Mouse (Mus musculus) layer of hippocampus, adult 9-11 months (tissue): ENCODE results near the gene Hnrnpdl.

Source experiments
- DNase-seq: peaks from one replicate; pipeline ENCODE4 v3.0.0; 2022

The Hnrnpdl gene

GRCm38 (mm10) chr5:100000500-100000899 is 39.0 kb downstream of the Hnrnpdl start:
- DNase-seq, result no peak

- no peak for DNase-seq
Measured at GRCm38 (mm10) chr5:100000048-100000447, 39.4 kb downstream of the Hnrnpdl start.

GRCm38 (mm10) chr5:99994680-99995079 is 44.8 kb downstream of the Hnrnpdl start:
- DNase-seq, result no peak

GRCm38 (mm10) chr5:99994166-99994565 is 45.3 kb downstream of the Hnrnpdl start:
- no peak for DNase-seq
